Mouse (Mus musculus) heart, adult 2 months (tissue): ENCODE measurements around the gene Klc1.

Experiments used
- CTCF ChIP-seq: fragments of 200-600 bp; IDR thresholded peaks from 2 replicates; pipeline ENCODE4 v1.8.1; 2022; ENCODE audit warnings: antibody characterized with exemption, mild to moderate bottlenecking, moderate library complexity
- EP300 ChIP-seq: fragments of 200-500 bp; IDR thresholded peaks from 2 replicates; pipeline ENCODE4 v1.6.1; 2011; ENCODE audit warnings: low read depth, low read length, control low read depth; ENCODE audit not compliant: insufficient read depth
- POLR2A ChIP-seq: fragments of 200-500 bp; IDR thresholded peaks from 2 replicates; pipeline ENCODE4 v1.6.1; 2011; ENCODE audit warnings: mild to moderate bottlenecking, low read depth, low read length, control low read depth; ENCODE audit not compliant: insufficient read depth

DNA sequence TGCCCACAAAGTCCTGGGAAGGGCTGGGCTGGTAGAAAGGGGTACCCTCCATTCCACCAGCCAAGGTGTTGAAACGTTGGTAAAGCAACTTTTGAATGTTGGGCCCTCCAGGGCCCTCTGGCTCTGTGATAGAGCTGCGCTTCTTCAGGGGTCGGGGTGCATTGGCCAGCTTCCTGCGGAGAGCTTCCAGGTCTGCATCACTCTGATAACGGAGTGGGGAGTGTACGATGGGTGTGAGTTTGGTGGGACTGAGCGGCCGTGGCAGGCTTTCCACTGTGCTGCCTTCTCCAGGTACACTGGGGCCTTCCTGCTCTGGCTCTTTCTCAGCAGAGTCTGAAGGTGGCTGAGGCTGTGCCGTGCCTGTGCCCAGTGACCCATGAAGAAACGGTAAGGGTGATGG, 74.8 kb downstream of the Klc1 start:
- TF ChIP-seq POLR2A (no peak), EP300 (no peak), CTCF (no peak)
